Mouse (Mus musculus) C2C12 (cell line): ENCODE measurements at regions not wholly inside any gene's neighbourhood (a gene's known extent, or its start where the extent isn't known, plus 50 kb on each side); places are given as distances from the start of the nearest gene placed in this dataset.

ENCODE experiments used
- H3K27me3 ChIP-seq: one replicate; pipeline ENCODE4 v1.6.1; 2011; ENCODE audit not compliant: control insufficient read depth, insufficient read depth, insufficient read length
- H3K36me3 ChIP-seq: one replicate; pipeline ENCODE4 v1.6.1; 2011; ENCODE audit not compliant: control insufficient read depth, insufficient read depth
- H3K4me3 ChIP-seq: one replicate; pipeline ENCODE4 v1.5.1; 2011; ENCODE audit warnings: mild to moderate bottlenecking, control low read depth; ENCODE audit not compliant: poor library complexity, insufficient read depth, severe bottlenecking
- H3K79me2 ChIP-seq: one replicate; pipeline ENCODE4 v1.6.1; 2011; ENCODE audit not compliant: control insufficient read depth, insufficient read depth
- H3K79me3 ChIP-seq: one replicate; pipeline ENCODE4 v1.6.1; 2011; ENCODE audit warnings: low read depth, control low read depth
- H3ac ChIP-seq: one replicate; pipeline ENCODE3; 2011; ENCODE audit warnings: low read depth; ENCODE audit not compliant: control insufficient read depth, insufficient read length
- CEBPB ChIP-seq: IDR thresholded peaks from one replicate; pipeline ENCODE4 v1.6.1; 2011; ENCODE audit warnings: low read depth, mild to moderate bottlenecking, control low read depth, moderate library complexity
- CTCF ChIP-seq: IDR thresholded peaks from one replicate; pipeline ENCODE4 v1.5.1; 2011; ENCODE audit not compliant: control insufficient read depth, insufficient read depth, insufficient read length
- FOSL1 ChIP-seq: IDR thresholded peaks from one replicate; pipeline ENCODE4 v1.8.0; 2011; ENCODE audit warnings: mild to moderate bottlenecking, low read length; ENCODE audit not compliant: poor library complexity, insufficient read depth, severe bottlenecking
- MAX ChIP-seq: IDR thresholded peaks from one replicate; pipeline ENCODE4 v1.6.1; 2011; ENCODE audit warnings: mild to moderate bottlenecking, control low read depth
- MYOD1 ChIP-seq: IDR thresholded peaks from one replicate; pipeline ENCODE4 v1.6.1; 2011; ENCODE audit warnings: low read depth; ENCODE audit not compliant: control insufficient read depth, insufficient read length
- MYOG ChIP-seq: IDR thresholded peaks from one replicate; pipeline ENCODE4 v1.6.1; 2011; ENCODE audit not compliant: control insufficient read depth, insufficient read length; ENCODE audit errors: extremely low read depth
- USF1 ChIP-seq: IDR thresholded peaks from one replicate; pipeline ENCODE4 v1.6.1; 2011; ENCODE audit warnings: low read depth, mild to moderate bottlenecking, control low read depth, moderate library complexity

- H3K27me3 ChIP-seq: no peaks in the 10 kb centered on the region
- H3K79me3 ChIP-seq: no peaks in the 10 kb centered on the region
- H3K4me3 ChIP-seq: no peak overlapping the region
- TF ChIP-seq USF1 (no peak), FOSL1 (peak; percentile 79), CTCF (no peak), CEBPB (peak; percentile 68), MAX (peak; percentile 63), MYOD1 (peak; percentile 77), MYOG (no peak)
- H3ac ChIP-seq: no peak overlapping the region
- no peaks in the 10 kb centered on the region for H3K79me2 ChIP-seq
- no peaks in the 10 kb centered on the region for H3K36me3 ChIP-seq
Measured at GRCm38 (mm10) chr13:110913687-110914086, 341.1 kb upstream of the Actbl2 start.

- Histone ChIP-seq H3K79me2 (no peaks in the 10 kb centered on the region), H3K27me3 (no peaks in the 10 kb centered on the region), H3K79me3 (no peaks in the 10 kb centered on the region), H3ac (no peak overlapping the region), H3K36me3 (no peaks in the 10 kb centered on the region), H3K4me3 (no peak overlapping the region)
- TF ChIP-seq CEBPB (no peak), MAX (no peak), FOSL1 (no peak)
Measured at GRCm38 (mm10) chr13:110915161-110915560, 339.7 kb upstream of the Actbl2 start.

GRCm38 (mm10) chr13:110923936-110924335 is 330.9 kb upstream of the Actbl2 start:
- Histone ChIP-seq H3K79me3 (no peaks in the 10 kb centered on the region), H3K27me3 (no peaks in the 10 kb centered on the region), H3K79me2 (no peaks in the 10 kb centered on the region), H3ac (no peak overlapping the region), H3K4me3 (no peak overlapping the region), H3K36me3 (no peaks in the 10 kb centered on the region)
- TF ChIP-seq MAX (peak; percentile 72), MYOD1 (peak; percentile 83), USF1 (no peak)

GRCm38 (mm10) chr13:110924897-110925296 is 329.9 kb upstream of the Actbl2 start:
- no peaks in the 10 kb centered on the region for H3K27me3 ChIP-seq

GRCm38 (mm10) chr13:110928143-110928542 is 326.7 kb upstream of the Actbl2 start:
- no peaks in the 10 kb centered on the region for H3K79me2 ChIP-seq
- no peak overlapping the region for H3ac ChIP-seq
- no peaks in the 10 kb centered on the region for H3K36me3 ChIP-seq
- no peaks in the 10 kb centered on the region for H3K79me3 ChIP-seq
- no peaks in the 10 kb centered on the region for H3K27me3 ChIP-seq
- H3K4me3 ChIP-seq: no peak overlapping the region
- TF ChIP-seq MAX (no peak), MYOD1 (no peak), USF1 (no peak), CTCF (no peak), FOSL1 (no peak), MYOG (no peak), CEBPB (peak; percentile 71)

More at GRCm38 (mm10) chr13:110924897-110925296, 329.9 kb upstream of the Actbl2 start:
- Histone ChIP-seq H3K4me3 (no peak overlapping the region), H3K79me2 (no peaks in the 10 kb centered on the region), H3K79me3 (no peaks in the 10 kb centered on the region), H3ac (no peak overlapping the region), H3K36me3 (no peaks in the 10 kb centered on the region)
- peak; percentile 81 for TF ChIP-seq CEBPB
- no peak for TF ChIP-seq MYOG
- TF ChIP-seq USF1: no peak
- TF ChIP-seq FOSL1: peak; percentile 80

- H3K79me3 ChIP-seq: no peaks in the 10 kb centered on the region
- H3K4me3 ChIP-seq: no peak overlapping the region
- no peaks in the 10 kb centered on the region for H3K27me3 ChIP-seq
- no peaks in the 10 kb centered on the region for H3K36me3 ChIP-seq
- no peak for TF ChIP-seq MYOD1
- TF ChIP-seq USF1: no peak
- TF ChIP-seq FOSL1: no peak
- no peak for TF ChIP-seq MAX
- no peak for TF ChIP-seq CTCF
- TF ChIP-seq CEBPB: no peak
- TF ChIP-seq MYOG: no peak
- no peak overlapping the region for H3ac ChIP-seq
- H3K79me2 ChIP-seq: no peaks in the 10 kb centered on the region
Measured at GRCm38 (mm10) chr13:110928894-110929293, 325.9 kb upstream of the Actbl2 start.
